Mouse (Mus musculus) limb, embryonic 15.5 days (tissue): ENCODE measurements around the gene Cbx1. TPM values are rescaled to one million over a fixed set of nuclear protein-coding genes. Genes with fewer than 3 reads are reported as not detected.
"Not testable (repeated sequence)": the region's sequence is repeated elsewhere in the genome, so short reads cannot be mapped to it uniquely, and the experiment has no call there.

ENCODE experiments used
- ATAC-seq: fragments of 200-750 bp; cut with Nextera tagmentation; 2 replicates; pipeline ENCODE4 v1.8.0; 2017; ENCODE audit warnings: low read depth, moderate TSS enrichment; ENCODE audit not compliant: insufficient number of reproducible peaks, low FRiP score, low TSS enrichment
- H3K27ac ChIP-seq: fragments of 300-500 bp; sonication (generic); 2 replicates; pipeline ENCODE4 v1.5.1; 2015; ENCODE audit warnings: moderate library complexity, mild to moderate bottlenecking, inconsistent platforms
- H3K27me3 ChIP-seq: fragments of 300-500 bp; sonication (generic); 2 replicates; pipeline ENCODE4 v1.6.1; 2015; ENCODE audit warnings: inconsistent platforms
- H3K36me3 ChIP-seq: fragments of 300-500 bp; sonication (generic); 2 replicates; pipeline ENCODE4 v1.6.1; 2015; ENCODE audit warnings: inconsistent platforms
- H3K4me1 ChIP-seq: fragments of 300-500 bp; sonication (generic); 2 replicates; pipeline ENCODE4 v1.6.1; 2015; ENCODE audit warnings: inconsistent platforms
- H3K4me2 ChIP-seq: fragments of 300-500 bp; sonication (generic); 2 replicates; pipeline ENCODE4 v1.6.1; 2015; ENCODE audit warnings: mild to moderate bottlenecking, inconsistent platforms
- H3K4me3 ChIP-seq: fragments of 300-500 bp; sonication (generic); 2 replicates; pipeline ENCODE4 v1.5.1; 2015; ENCODE audit warnings: mild to moderate bottlenecking, inconsistent platforms
- H3K9ac ChIP-seq: fragments of 300-500 bp; sonication (generic); 2 replicates; pipeline ENCODE4 v1.6.1; 2015; ENCODE audit warnings: inconsistent platforms
- H3K9me3 ChIP-seq: fragments of 300-500 bp; sonication (generic); 2 replicates; pipeline ENCODE4 v1.6.1; 2016; ENCODE audit warnings: inconsistent platforms
- WGBS: fragments of 180-500 bp; shearing (Covaris S2); methylation state at CpG from one replicate; pipeline ENCODE4 v1.1.7; 2015; 5-methylcytosine and 5-hydroxymethylcytosine counted together
- polyA plus RNA-seq: library from polyadenylated mRNA; unstranded; fragments of >200 nt; fragmentation: Nextera tagmentation; extraction: Ambion mirVana; gene quantifications from 2 replicates; pipeline ENCODE4 v1.2.1, GENCODE M21; 2015

Gene Cbx1
- polyA plus RNA-seq, 1 experiment from 2014 or later, result 101 TPM

DNA sequence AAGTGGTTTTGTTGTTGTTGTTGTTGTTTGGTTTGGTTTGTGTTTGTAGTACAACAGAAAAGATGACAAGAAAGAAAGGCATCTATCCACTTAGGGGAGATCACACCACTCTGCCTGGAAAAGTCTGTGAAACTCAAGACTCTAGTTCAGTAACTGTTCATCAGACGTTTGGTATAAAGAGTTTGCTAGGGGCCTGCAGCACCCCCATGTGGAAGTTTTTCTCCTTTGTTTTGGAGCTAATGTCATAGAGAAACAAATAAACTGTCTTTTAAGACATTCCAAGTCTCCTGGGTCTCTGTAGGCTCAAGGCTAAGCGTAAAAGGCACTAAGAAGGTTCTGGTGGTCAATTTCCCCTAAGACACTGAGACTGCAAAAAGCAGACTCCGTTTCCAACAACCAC, 12.9 kb upstream of the Cbx1 start:
- no peaks in the 10 kb centered on the region for H3K27me3 ChIP-seq
- WGBS, result 25% methylated on average over 3 of the region's 3 CpGs
- H3K4me2 ChIP-seq, result peak overlapping the region; percentile 84; the same call in 1 of the 2 replicates
- H3K9me3 ChIP-seq, result no peaks in the 10 kb centered on the region
- ATAC-seq, result no peak
- peaks cover 29% of the 10 kb centered on the region for H3K36me3 ChIP-seq
- peaks cover 11% of the 10 kb centered on the region for H3K4me1 ChIP-seq
- H3K4me3 ChIP-seq, result peak overlapping the region; percentile 64; the same call in 1 of the 2 replicates
- H3K9ac ChIP-seq, result no peak overlapping the region
- no peak overlapping the region; the same call in 1 of the 2 replicates for H3K27ac ChIP-seq

DNA sequence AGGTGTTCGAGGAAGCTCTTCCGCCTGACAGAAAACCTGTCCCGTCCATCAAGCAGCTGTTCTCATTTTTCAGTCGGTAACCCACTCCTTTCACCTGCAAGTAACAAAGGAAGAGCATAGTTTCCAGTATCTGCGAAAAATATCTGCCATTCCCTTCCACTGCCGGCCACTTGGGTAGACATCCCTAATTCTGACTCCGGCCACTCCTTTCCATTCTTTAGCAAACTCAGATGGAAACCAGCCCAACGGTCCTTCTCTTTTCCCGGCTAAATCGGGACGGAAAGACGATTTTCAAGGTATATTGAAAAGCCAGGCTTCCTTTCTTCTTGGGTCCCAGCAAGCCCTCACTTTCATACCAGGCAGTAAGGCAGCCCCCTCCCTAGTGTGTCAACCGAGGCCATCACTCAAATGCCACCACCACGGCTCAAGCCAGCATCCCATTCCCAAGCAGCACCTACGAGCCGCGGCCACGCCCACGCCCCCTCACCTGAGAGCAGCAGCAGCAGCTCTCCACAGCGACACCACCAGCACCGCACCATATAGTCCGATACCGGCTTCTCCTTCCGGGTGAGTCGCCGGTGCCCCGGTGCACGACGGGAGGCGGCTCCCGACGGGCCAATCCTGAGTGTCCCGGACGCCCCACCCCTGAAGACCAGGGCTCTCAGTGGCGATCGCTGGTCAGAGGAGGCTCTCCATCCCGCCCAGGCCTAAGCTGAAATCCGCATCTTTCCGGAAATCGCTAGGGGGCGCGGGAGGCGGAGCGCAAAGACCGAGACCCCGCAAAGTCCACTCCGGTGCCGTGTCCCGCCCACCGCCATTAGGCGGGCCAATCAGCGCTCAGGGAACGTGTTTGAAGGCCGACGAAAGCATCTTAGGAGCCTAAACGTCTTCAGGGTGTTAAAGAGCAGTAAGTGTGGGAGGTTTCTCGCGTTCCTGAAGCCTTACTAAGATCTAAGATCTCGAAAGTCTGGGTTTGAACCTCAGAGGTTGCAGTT, 11.7 kb upstream of the Cbx1 start, which contains the start of gene Snx11:
Gene Snx11, minus strand, starts transcription at position 592 of the 995 bp plus-strand sequence.
- Histone ChIP-seq H3K36me3 (peaks cover 17% of the 10 kb centered on the region; the same call in 1 of the 2 replicates), H3K9me3 (no peaks in the 10 kb centered on the region), H3K27ac (peak within 1 kb of the TSS; percentile 43), H3K27me3 (no peaks in the 10 kb centered on the region), H3K9ac (peak within 1 kb of the TSS; percentile 37), H3K4me3 (peak within 1 kb of the TSS; percentile 64), H3K4me1 (peaks cover 11% of the 10 kb centered on the region), H3K4me2 (peak within 1 kb of the TSS; percentile 84)
- WGBS, result under 1% methylated on average over 59 of the region's 59 CpGs
- ATAC-seq, result peak; percentile 99

DNA sequence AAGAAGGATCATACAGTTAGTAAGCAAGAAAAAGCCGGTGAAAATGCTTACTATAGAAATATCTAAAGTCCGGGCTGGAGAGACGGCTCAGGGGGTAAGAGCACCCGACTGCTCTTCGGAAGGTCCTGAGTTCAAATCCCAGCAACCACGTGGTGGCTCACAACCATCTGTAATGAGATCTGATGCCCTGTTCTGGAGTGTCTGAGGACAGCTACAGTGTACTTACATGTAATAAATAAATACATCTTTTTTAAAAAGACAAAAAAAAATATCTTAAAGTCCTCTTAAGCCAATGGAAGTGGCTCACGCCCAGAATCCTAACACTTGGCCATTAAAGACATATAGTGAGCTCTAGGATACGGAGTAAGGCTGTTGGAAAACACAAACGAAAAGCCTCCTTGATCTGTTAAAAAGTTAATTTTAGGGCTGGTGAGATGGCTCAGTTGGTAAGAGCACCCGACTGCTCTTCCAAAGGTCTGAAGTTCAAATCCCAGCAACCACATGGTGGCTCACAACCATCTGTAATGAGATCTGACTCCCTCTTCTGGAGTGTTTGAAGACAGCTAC, 10.8 kb upstream of the Cbx1 start:
- H3K27me3 ChIP-seq, ATAC-seq, H3K9ac ChIP-seq, H3K36me3 ChIP-seq, H3K9me3 ChIP-seq: not testable (repeated sequence)
- peak overlapping the region; percentile 43 for H3K27ac ChIP-seq
- WGBS, result 70% methylated on average over 10 of the region's 10 CpGs
- peaks cover 11% of the 10 kb centered on the region for H3K4me1 ChIP-seq
- peak overlapping the region; percentile 64 for H3K4me3 ChIP-seq
- H3K4me2 ChIP-seq, result peak overlapping the region; percentile 84

DNA sequence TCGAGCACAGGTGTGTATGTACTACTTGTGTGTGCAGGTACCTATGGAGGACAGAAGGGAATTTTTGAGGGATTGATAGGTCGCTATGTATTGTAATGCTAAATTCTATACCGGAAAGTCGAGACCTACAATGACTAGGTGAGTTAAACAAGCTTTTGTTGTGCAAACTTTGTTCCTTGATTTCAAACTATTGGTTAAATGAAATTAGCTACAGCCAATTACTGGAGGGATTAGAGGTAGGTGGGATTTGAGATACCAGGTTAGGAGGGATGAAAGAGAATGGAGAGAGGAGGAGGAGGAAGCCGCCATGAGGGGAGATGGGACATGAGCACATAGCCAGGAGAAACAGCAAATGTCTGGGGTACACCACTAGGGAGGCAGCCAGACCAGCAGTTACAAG, 8.6 kb upstream of the Cbx1 start:
- WGBS, result 67% methylated on average over 5 of the region's 5 CpGs
- H3K4me1 ChIP-seq, result peaks cover 11% of the 10 kb centered on the region
- H3K4me2 ChIP-seq, result no peak overlapping the region
- H3K27me3 ChIP-seq, result no peaks in the 10 kb centered on the region
- H3K27ac ChIP-seq, result no peak overlapping the region
- no peaks in the 10 kb centered on the region for H3K9me3 ChIP-seq
- no peak overlapping the region for H3K4me3 ChIP-seq
- H3K9ac ChIP-seq, result no peak overlapping the region
- no peaks in the 10 kb centered on the region for H3K36me3 ChIP-seq
- no peak for ATAC-seq

DNA sequence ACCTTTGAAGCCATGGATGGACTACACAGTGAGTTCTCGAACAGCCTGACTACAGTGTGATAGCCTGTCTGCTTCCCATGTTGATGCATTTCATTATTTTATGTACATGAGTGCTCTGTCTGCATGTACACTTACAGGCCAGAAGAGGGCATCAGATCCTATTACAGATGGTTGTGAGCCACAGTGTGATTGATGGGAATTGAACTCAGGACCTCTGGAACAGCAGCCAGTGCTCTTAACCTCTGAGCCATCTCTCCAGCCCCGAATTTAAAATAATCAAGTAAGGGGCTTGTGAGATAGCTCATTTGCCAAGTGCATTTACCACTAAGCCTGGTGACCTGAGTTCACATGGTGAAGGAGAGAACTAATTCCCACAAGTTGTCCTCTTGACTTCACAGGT, 7.5 kb upstream of the Cbx1 start:
- Histone ChIP-seq H3K27ac (no peak overlapping the region), H3K9ac (no peak overlapping the region), H3K36me3 (no peaks in the 10 kb centered on the region), H3K4me1 (peaks cover 8% of the 10 kb centered on the region), H3K4me3 (no peak overlapping the region), H3K9me3 (no peaks in the 10 kb centered on the region), H3K27me3 (no peaks in the 10 kb centered on the region), H3K4me2 (no peak overlapping the region)
- ATAC-seq, result no peak
- 87% methylated on average over 2 of the region's 2 CpGs for WGBS

DNA sequence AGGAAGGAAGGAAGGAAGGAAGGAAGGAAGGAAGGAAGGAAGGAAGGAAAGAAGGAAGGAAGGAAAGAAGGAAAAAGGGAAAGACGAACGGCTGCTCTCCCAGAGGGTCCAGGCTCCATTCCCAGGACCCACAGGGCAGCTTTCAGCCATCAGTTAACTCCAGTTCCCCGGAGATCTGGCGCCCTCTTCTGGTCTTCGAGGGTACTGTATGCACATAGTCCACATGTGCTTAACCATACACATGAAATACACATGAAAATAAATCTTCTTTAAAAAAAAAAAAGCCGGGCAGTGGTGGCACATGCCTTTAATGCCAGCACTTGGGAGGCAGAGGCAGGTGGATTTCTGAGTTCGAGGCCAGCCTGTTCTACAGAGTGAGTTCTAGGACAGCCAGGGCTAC, 4.1 kb upstream of the Cbx1 start:
- H3K36me3 ChIP-seq, H3K4me1 ChIP-seq, H3K27ac ChIP-seq, H3K9me3 ChIP-seq, ATAC-seq, H3K4me2 ChIP-seq, H3K9ac ChIP-seq, H3K27me3 ChIP-seq, H3K4me3 ChIP-seq: not testable (repeated sequence)
- WGBS, result 12% methylated on average over 7 of the region's 7 CpGs

DNA sequence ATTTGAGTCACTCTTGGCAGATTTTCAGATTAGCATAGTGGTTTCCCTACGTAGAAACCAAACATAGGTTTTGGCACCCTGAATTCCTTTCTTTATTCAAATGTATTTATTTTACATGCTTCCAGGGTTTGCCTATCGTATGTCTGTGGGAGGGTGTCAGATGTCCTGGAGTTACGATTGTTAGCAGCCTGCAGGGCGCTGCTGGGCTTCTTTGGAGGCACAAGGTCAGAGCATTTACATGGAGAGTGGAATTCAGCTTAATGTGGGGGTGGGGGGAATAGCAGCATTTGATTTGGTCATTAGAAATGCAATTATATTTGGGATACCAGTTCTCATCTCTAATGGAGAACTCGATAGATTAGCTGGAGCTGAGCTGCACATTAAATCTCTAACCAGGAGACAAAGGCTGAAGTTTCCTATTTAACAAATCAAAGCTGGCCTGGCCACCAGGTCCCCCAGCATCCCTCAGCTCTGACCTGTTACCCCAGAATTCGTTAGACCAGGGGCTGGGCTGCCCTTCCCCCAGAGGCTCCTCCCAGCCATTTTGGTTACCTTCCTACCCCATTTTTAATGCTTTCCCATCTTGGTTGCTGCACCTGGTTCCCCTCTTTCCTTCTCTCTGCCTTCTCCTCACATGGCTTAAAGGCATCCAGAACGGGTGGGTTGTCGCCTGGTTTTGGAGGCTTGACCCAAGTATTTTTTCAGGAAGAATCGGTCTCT, 2.0 kb upstream of the Cbx1 start:
- Histone ChIP-seq H3K9me3 (no peaks in the 10 kb centered on the region), H3K4me1 (peaks cover 13% of the 10 kb centered on the region), H3K36me3 (no peaks in the 10 kb centered on the region), H3K27me3 (no peaks in the 10 kb centered on the region), H3K4me2 (no peak overlapping the region), H3K4me3 (no peak overlapping the region), H3K27ac (no peak overlapping the region), H3K9ac (no peak overlapping the region)
- ATAC-seq, result no peak
- WGBS, result 37% methylated on average over 9 of the region's 9 CpGs

DNA sequence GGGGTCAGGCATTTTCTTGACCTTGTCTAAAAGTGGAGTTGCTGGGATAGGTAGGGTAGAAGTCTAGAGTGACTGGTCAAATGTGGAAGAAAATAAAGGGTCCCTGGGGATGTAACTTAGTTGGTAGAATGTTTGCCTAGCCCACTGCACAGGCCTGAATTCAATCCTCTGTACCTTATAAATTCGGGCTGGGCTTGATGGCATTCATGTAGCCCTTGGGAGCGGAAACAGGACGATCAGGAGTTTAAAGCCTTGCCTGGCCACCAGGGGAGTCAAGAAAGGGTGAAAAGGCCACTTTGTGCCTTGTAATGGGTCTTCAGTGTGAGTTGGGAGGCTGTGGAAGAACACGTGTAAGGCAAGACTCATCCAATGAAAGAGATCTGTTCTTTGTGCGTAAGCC, 1.1 kb downstream of the Cbx1 start:
- H3K9me3 ChIP-seq, result no peaks in the 10 kb centered on the region
- peaks cover 16% of the 10 kb centered on the region for H3K4me1 ChIP-seq
- no peak for ATAC-seq
- peak overlapping the region; percentile 85 for H3K9ac ChIP-seq
- peak overlapping the region; percentile 97 for H3K4me3 ChIP-seq
- no peaks in the 10 kb centered on the region for H3K36me3 ChIP-seq
- peak overlapping the region; percentile 76 for H3K4me2 ChIP-seq
- peak overlapping the region; percentile 98 for H3K27ac ChIP-seq
- no peaks in the 10 kb centered on the region for H3K27me3 ChIP-seq
- 10% methylated on average over 5 of the region's 5 CpGs for WGBS

DNA sequence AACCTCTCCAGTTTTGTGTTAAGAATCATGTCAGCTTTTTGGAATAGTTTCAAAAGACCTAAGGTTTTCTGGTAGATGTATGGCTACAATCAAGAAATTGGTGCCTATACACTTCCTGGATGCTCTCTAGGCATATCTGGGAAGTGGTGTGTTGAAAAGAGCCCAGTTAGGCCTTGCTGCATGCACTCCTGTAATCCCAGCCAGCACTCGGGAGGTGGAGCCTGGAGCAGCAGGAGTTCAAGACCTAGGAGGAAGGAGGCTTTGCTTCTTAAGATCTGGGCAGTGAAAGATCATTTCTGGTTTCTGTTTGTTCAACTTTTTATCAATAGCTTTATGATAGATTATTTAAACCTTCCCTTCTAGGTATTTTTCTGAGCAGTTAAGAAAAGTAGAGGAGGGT, 1.8 kb downstream of the Cbx1 start:
- Histone ChIP-seq H3K4me3 (peak overlapping the region; percentile 97), H3K4me1 (peaks cover 16% of the 10 kb centered on the region), H3K9ac (no peak overlapping the region), H3K4me2 (peak overlapping the region; percentile 76), H3K36me3 (0 out of 2 replicates have a peak, but pooled peaks cover 4% of the 10 kb centered on the region), H3K27ac (no peak overlapping the region), H3K27me3 (no peaks in the 10 kb centered on the region), H3K9me3 (no peaks in the 10 kb centered on the region)
- ATAC-seq, result no peak
- WGBS, result 14% methylated on average over 1 of the region's 1 CpGs

DNA sequence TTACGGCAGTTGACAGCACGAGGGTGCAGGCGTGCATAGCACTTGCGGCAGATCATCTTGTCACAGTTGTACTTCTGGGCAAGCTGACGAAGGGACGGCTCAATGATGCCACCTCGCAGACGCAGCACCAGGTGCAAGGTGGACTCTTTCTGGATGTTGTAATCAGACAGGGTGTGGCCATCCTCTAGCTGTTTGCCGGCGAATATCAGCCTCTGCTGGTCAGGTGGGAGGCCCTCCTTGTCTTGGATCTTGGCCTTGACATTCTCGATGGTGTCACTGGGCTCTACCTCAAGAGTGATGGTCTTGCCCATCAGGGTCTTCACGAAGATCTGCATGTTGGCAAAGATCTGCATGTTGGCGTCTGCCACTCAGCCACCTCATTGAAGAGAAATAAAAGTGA, 6.6 kb downstream of the Cbx1 start:
- no peak for ATAC-seq
- Histone ChIP-seq H3K9me3 (no peaks in the 10 kb centered on the region), H3K27me3 (no peaks in the 10 kb centered on the region), H3K4me2 (no peak overlapping the region), H3K36me3 (peaks cover 24% of the 10 kb centered on the region; the same call in 1 of the 2 replicates), H3K4me3 (no peak overlapping the region), H3K27ac (no peak overlapping the region), H3K4me1 (peaks cover 8% of the 10 kb centered on the region; the same call in 1 of the 2 replicates), H3K9ac (no peak overlapping the region)
- 90% methylated on average over 13 of the region's 13 CpGs for WGBS

DNA sequence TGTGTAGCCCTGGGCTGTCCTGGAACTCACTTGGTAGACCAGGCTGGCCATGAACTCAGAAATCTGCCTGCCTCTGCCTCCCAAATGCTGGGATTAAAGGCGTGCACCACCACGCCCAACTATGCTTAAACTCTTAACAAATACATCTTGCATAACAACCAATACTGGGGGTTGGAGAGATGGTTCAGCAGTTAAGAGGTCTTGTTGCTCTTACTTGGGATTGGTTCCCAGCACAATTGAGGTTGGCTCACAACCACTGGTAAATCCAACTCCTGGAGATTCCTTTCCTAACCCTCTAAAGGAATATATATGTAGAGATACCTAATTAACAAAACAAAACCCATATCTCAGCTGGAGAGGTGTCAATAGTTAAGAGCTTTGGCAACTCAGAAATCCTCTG, 7.2 kb downstream of the Cbx1 start:
- whole genome bisulfite sequencing, result 98% methylated on average over 2 of the region's 2 CpGs
- peaks cover 30% of the 10 kb centered on the region; the same call in 1 of the 2 replicates for H3K36me3 ChIP-seq
- H3K4me2 ChIP-seq, result no peak overlapping the region
- no peak overlapping the region for H3K4me3 ChIP-seq
- H3K4me1 ChIP-seq, result 0 out of 2 replicates have a peak, but pooled peaks cover 3% of the 10 kb centered on the region
- ATAC-seq, result no peak
- no peak overlapping the region for H3K9ac ChIP-seq
- no peaks in the 10 kb centered on the region for H3K9me3 ChIP-seq
- H3K27ac ChIP-seq, result no peak overlapping the region
- no peaks in the 10 kb centered on the region for H3K27me3 ChIP-seq
